Mouse (Mus musculus): ENCODE results near the gene Man2c1.
A peak's percentile ranks its signal among the peaks of the same experiment; 100 is the strongest.

Gene Man2c1

DNA sequence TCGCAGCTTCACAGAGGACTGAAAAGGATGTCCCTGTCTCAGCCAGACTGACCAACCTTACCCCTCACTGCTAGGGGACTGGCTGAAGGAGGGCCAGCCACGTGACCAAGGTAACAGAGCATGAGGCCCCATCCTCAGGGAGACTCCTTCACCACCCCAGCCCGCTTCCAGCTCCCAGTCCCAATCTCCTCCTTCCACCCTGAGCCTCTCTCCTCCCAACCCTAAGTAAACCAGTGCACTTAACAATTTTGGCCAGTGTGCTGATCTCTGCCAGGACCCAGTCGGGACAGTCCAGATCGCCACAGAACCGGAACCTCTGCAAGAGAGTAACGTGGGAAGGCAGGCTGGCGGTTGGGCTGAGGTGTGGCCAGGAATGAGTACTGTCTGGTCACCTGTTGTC, 26.3 kb downstream of the Man2c1 start:
- peak in 1 of 2 experiments; percentile 19 for DNase-seq (ENCODE audit: inconsistent age in 2 of 2, low spot score in 1 of 2)

- peak in 1 of 2 experiments; percentile 19 for DNase-seq (ENCODE audit: inconsistent age in 2 of 2, low spot score in 1 of 2)
These were observed 27.0 kb downstream of the Man2c1 start for GRCm38 (mm10) chr9:57157499-57157898.

- DNase-seq (ENCODE audit: inconsistent age in 2 of 2, low spot score in 1 of 2): peak; percentile 92 to 97
These were observed 27.6 kb downstream of the Man2c1 start, which contains the start of gene Commd4 for GRCm38 (mm10) chr9:57158013-57158470. Gene Commd4 (minus strand): TSS chr9:57158331.

- no peak for DNase-seq (ENCODE audit: inconsistent age in 2 of 2, low spot score in 1 of 2)
These were observed 28.0 kb downstream of the Man2c1 start for GRCm38 (mm10) chr9:57158506-57158905.

GRCm38 (mm10) chr9:57162496-57162895, 32.0 kb downstream of the Man2c1 start:
- peak; percentile 13 to 51 for DNase-seq (ENCODE audit: inconsistent age in 2 of 2, low spot score in 1 of 2)

DNA sequence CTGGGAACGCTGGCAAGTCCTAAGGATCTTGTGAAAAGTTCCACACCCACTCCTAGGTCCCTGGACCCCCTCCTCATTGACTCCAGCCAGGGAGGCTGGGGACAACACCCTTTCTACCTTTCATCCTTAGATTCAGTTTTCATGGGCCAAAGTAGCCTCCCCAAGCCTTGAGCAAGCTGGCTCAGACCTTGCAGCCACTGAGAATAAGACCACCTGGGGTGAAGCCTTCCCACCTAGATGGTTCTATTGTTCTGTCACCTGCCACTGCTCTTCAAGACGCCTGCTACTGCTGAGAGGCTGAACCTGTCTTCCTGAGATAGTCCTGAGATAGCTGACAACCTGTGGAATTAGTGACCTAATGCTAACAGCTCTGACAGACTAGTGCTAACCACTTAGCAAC, 32.6 kb downstream of the Man2c1 start:
- no peak for DNase-seq (ENCODE audit: inconsistent age in 2 of 2, low spot score in 1 of 2)

DNA sequence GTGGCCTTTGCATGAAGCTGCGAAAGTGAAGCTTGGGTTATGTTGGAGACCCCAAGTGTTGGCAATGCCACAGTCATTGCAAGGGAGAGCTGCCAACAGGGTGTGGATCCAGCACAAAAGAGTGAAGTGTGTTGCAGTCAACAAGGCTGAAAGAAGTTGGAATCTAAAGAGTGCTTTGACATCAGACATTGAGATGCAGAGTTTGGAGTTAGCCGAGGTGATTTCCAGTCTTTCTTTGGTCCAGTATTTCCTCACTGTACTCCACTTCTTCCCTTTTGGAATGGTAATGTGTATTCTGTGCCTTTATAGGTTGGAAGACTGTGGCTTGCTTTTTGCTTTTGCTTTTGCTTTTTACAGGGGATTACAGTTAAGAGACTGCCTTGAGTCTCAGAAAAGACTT, 35.7 kb downstream of the Man2c1 start:
- DNase-seq (ENCODE audit: inconsistent age in 2 of 2, low spot score in 1 of 2): no peak

GRCm38 (mm10) chr9:57168411-57168810, 37.9 kb downstream of the Man2c1 start:
- peak in 1 of 2 experiments; percentile 23 for DNase-seq (ENCODE audit: inconsistent age in 2 of 2, low spot score in 1 of 2)
